ENCODE assay signal across 8 mouse cellular contexts in the genomic region with DNA sequence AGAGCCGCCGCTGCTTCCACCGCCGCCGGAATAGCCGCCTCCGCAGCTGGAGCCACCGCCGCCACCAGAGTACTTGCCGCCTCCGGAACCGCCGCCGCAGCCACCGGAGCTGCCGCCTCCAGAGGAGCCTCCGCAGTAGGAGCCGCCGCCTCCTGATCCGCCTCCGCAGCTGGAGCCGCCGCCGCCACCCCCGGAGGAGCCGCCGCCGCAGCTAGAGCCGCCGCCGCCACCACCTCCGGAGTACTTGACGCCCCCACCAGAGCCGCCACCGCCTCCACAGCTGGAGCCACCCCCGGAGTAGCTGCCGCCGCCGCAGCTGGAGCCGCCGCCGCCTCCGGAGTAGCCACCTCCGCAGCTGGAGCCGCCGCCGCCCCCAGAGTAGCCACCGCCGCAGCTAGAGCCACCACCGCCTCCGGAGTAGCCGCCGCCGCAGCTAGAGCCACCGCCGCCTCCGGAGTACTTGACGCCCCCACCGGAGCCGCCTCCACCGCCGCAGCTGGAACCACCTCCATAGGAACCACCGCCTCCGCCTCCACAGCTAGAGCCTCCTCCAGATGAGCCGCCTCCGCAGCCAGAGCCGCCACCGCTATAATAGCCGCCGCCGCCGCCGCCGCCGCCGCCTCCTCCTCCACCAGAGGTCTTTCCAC. TPM values are rescaled to one million over a fixed set of nuclear protein-coding genes. Genes with fewer than 3 reads are reported as not detected.
DNase-seq lines count a peak whose midpoint lies in the region; ATAC-seq lines count a peak whose summit lies in the region.

No protein-coding gene starts in this region.

- DNase-seq in CD4-positive helper T cell, adult 2 months (ENCODE audit: low read depth, low spot score): peak; percentile 3
- peak; percentile 5 to 6 for DNase-seq in adrenal gland, postnatal 4 days (ENCODE audit: low spot score in 2 of 2)
- DNase-seq in heart, postnatal 25 days (ENCODE audit: low spot score): peak; percentile 1
- DNase-seq in layer of hippocampus, adult 9-11 months: peak; percentile 17
- DNase-seq in ovary, adult 18-20 months (ENCODE audit: low spot score): peak; percentile 17
- DNase-seq in urinary bladder, postnatal 36 days (ENCODE audit: low spot score in 2 of 2): peak; percentile 3 to 7

- peak; percentile 84 for ATAC-seq in forebrain, embryonic 13.5 days
- ATAC-seq in lung, embryonic 15.5 days (ENCODE audit: borderline replicate concordance, extremely low read depth, low FRiP score, low TSS enrichment): peak; percentile 80

- intact Hi-C loops in heart, postnatal 25 days (cut with DNase I): no loop called here

- peak overlapping the region; percentile 95 for H3K4me2 ChIP-seq in forebrain, embryonic 13.5 days
- peak overlapping the region; percentile 99 for H3K4me2 ChIP-seq in lung, embryonic 15.5 days

- H3K36me3 ChIP-seq in forebrain, embryonic 13.5 days (ENCODE audit: poor library complexity, severe bottlenecking): no peaks in the 10 kb centered on the region
- H3K36me3 ChIP-seq in lung, embryonic 15.5 days: no peaks in the 10 kb centered on the region

- peak overlapping the region; percentile 65 for H3K4me3 ChIP-seq in forebrain, embryonic 13.5 days
- H3K4me3 ChIP-seq in lung, embryonic 15.5 days: peak overlapping the region; percentile 57

- no peaks in the 10 kb centered on the region for H3K9me3 ChIP-seq in forebrain, embryonic 13.5 days (replicated peaks)
- H3K9me3 ChIP-seq in lung, embryonic 15.5 days: no peaks in the 10 kb centered on the region

- peaks cover 7% of the 10 kb centered on the region for H3K4me1 ChIP-seq in forebrain, embryonic 13.5 days
- 0 out of 2 replicates have a peak, but pooled peaks cover 5% of the 10 kb centered on the region for H3K4me1 ChIP-seq in lung, embryonic 15.5 days

- H3K9ac ChIP-seq in forebrain, embryonic 13.5 days: peak overlapping the region; percentile 73
- peak overlapping the region; percentile 41 for H3K9ac ChIP-seq in lung, embryonic 15.5 days

- peaks cover 34% of the 10 kb centered on the region for H3K27me3 ChIP-seq in forebrain, embryonic 13.5 days
- peaks cover 51% of the 10 kb centered on the region for H3K27me3 ChIP-seq in lung, embryonic 15.5 days

- under 1% methylated on average over 59 of the region's 76 CpGs for WGBS in forebrain, embryonic 13.5 days
- WGBS in lung, embryonic 15.5 days: under 1% methylated on average over 66 of the region's 76 CpGs

- peak overlapping the region; percentile 76 for H3K27ac ChIP-seq in forebrain, embryonic 13.5 days
- H3K27ac ChIP-seq in lung, embryonic 15.5 days: no peak overlapping the region

RNA-seq across cellular contexts. Expression of a gene that starts 1.5 kb away (rescaled TPM):
- total RNA-seq in adrenal gland, postnatal 4 days (2021): under 1 TPM; 0.22 to 0.28 TPM
- 0.81 and 1.3 TPM in 2 replicates for polyA plus RNA-seq in forebrain, embryonic 13.5 days (2015; fragmentation: Nextera tagmentation; extraction: Ambion mirVana)
- not detected for total RNA-seq in heart, postnatal 25 days (2021)
- polyA plus RNA-seq in lung, embryonic 15.5 days (2015; fragmentation: Nextera tagmentation; extraction: Ambion mirVana): 0.38 and 0.51 TPM in 2 replicates

RNA-seq across cellular contexts. Expression of a gene that starts 42.3 kb away (rescaled TPM):
- total RNA-seq in adrenal gland, postnatal 4 days (2021): not detected
- not detected in 2 replicates for polyA plus RNA-seq in forebrain, embryonic 13.5 days (2015; fragmentation: Nextera tagmentation; extraction: Ambion mirVana)
- not detected for total RNA-seq in heart, postnatal 25 days (2021)
- not detected in 2 replicates for polyA plus RNA-seq in lung, embryonic 15.5 days (2015; fragmentation: Nextera tagmentation; extraction: Ambion mirVana)
